Mouse (Mus musculus): ENCODE results near the gene Cnot11. TPM values are rescaled to one million over a fixed set of nuclear protein-coding genes. Genes with fewer than 3 reads are reported as not detected.

The Cnot11 gene
- polyA plus RNA-seq, 1 experiment from 2014 or later, result 33.5 TPM

GRCm38 (mm10) chr1:39564603-39565002 lies 29.8 kb downstream of the Cnot11 start:
- 41% methylated on average over 3 of the region's 3 CpGs for WGBS
- no peaks in the 10 kb centered on the region for H3K36me3 ChIP-seq (ENCODE audit: control insufficient read depth, insufficient read depth, low read length)
- H3K27me3 ChIP-seq (ENCODE audit: control insufficient read depth, insufficient read depth, low read length), result no peaks in the 10 kb centered on the region
- no peak overlapping the region for H3K4me3 ChIP-seq (ENCODE audit: low read depth, low read length)
- DNase-seq (ENCODE audit: low spot score) (peak; percentile 38), ATAC-seq (ENCODE audit: insufficient read depth, low FRiP score, low TSS enrichment) (peak; percentile 68)
- no peak overlapping the region for H3K9ac ChIP-seq (ENCODE audit: low read length)
- no peaks in the 10 kb centered on the region for H3K4me1 ChIP-seq (ENCODE audit: control insufficient read depth, insufficient read depth, low read length)
- H3K9me3 ChIP-seq (ENCODE audit: control insufficient read depth, low read length), result no peaks in the 10 kb centered on the region
- no peak overlapping the region for H3K27ac ChIP-seq (ENCODE audit: low read depth, low read length)
- H3K4me2 ChIP-seq (ENCODE audit: low read depth), result no peak overlapping the region

- DNase-seq (ENCODE audit: low spot score), result no peak
These were observed 33.3 kb downstream of the Cnot11 start for GRCm38 (mm10) chr1:39568079-39568478.

GRCm38 (mm10) chr1:39571653-39572052 lies 36.9 kb downstream of the Cnot11 start:
- Histone ChIP-seq H3K36me3 (ENCODE audit: control insufficient read depth, insufficient read depth, low read length) (no peaks in the 10 kb centered on the region), H3K9me3 (ENCODE audit: control insufficient read depth, low read length) (no peaks in the 10 kb centered on the region), H3K27me3 (ENCODE audit: control insufficient read depth, insufficient read depth, low read length) (no peaks in the 10 kb centered on the region), H3K4me1 (ENCODE audit: control insufficient read depth, insufficient read depth, low read length) (peaks cover 7% of the 10 kb centered on the region; the same call in 1 of the 2 replicates), H3K4me3 (ENCODE audit: low read depth, low read length) (no peak overlapping the region), H3K27ac (ENCODE audit: low read depth, low read length) (no peak overlapping the region), H3K9ac (ENCODE audit: low read length) (no peak overlapping the region), H3K4me2 (ENCODE audit: low read depth) (no peak overlapping the region)
- ATAC-seq (ENCODE audit: insufficient read depth, low FRiP score, low TSS enrichment), result no peak
- 78% methylated on average over 6 of the region's 6 CpGs for WGBS
- no peak for DNase-seq (ENCODE audit: low spot score)

More at GRCm38 (mm10) chr1:39568079-39568478, 33.3 kb downstream of the Cnot11 start:
- no peaks in the 10 kb centered on the region for H3K9me3 ChIP-seq (ENCODE audit: control insufficient read depth, low read length)
- H3K4me2 ChIP-seq (ENCODE audit: low read depth), result no peak overlapping the region
- no peaks in the 10 kb centered on the region for H3K27me3 ChIP-seq (ENCODE audit: control insufficient read depth, insufficient read depth, low read length)
- ATAC-seq (ENCODE audit: insufficient read depth, low FRiP score, low TSS enrichment), result no peak
- H3K4me1 ChIP-seq (ENCODE audit: control insufficient read depth, insufficient read depth, low read length), result no peaks in the 10 kb centered on the region
- H3K4me3 ChIP-seq (ENCODE audit: low read depth, low read length), result no peak overlapping the region
- no peak overlapping the region for H3K9ac ChIP-seq (ENCODE audit: low read length)
- H3K27ac ChIP-seq (ENCODE audit: low read depth, low read length), result no peak overlapping the region
- no peaks in the 10 kb centered on the region for H3K36me3 ChIP-seq (ENCODE audit: control insufficient read depth, insufficient read depth, low read length)

- Histone ChIP-seq H3K36me3 (ENCODE audit: control insufficient read depth, insufficient read depth, low read length) (no peaks in the 10 kb centered on the region), H3K9ac (ENCODE audit: low read length) (no peak overlapping the region), H3K27me3 (ENCODE audit: control insufficient read depth, insufficient read depth, low read length) (no peaks in the 10 kb centered on the region), H3K27ac (ENCODE audit: low read depth, low read length) (no peak overlapping the region), H3K4me1 (ENCODE audit: control insufficient read depth, insufficient read depth, low read length) (peaks cover 10% of the 10 kb centered on the region; the same call in 1 of the 2 replicates), H3K4me2 (ENCODE audit: low read depth) (no peak overlapping the region), H3K4me3 (ENCODE audit: low read depth, low read length) (no peak overlapping the region), H3K9me3 (ENCODE audit: control insufficient read depth, low read length) (no peaks in the 10 kb centered on the region)
- WGBS, result 93% methylated on average over 7 of the region's 7 CpGs
- DNase-seq (ENCODE audit: low spot score), result no peak
- ATAC-seq (ENCODE audit: insufficient read depth, low FRiP score, low TSS enrichment), result no peak
These were observed 39.1 kb downstream of the Cnot11 start for GRCm38 (mm10) chr1:39573890-39574289.

GRCm38 (mm10) chr1:39575778-39576375 lies 41.1 kb downstream of the Cnot11 start:
- WGBS, result 23% methylated on average over 8 of the region's 8 CpGs
- Histone ChIP-seq H3K27me3 (ENCODE audit: control insufficient read depth, insufficient read depth, low read length) (no peaks in the 10 kb centered on the region), H3K4me3 (ENCODE audit: low read depth, low read length) (peak overlapping the region; percentile 90), H3K27ac (ENCODE audit: low read depth, low read length) (no peak overlapping the region; the same call in 1 of the 2 replicates), H3K4me1 (ENCODE audit: control insufficient read depth, insufficient read depth, low read length) (peaks cover 10% of the 10 kb centered on the region; the same call in 1 of the 2 replicates), H3K9ac (ENCODE audit: low read length) (peak overlapping the region; percentile 92), H3K9me3 (ENCODE audit: control insufficient read depth, low read length) (no peaks in the 10 kb centered on the region), H3K36me3 (ENCODE audit: control insufficient read depth, insufficient read depth, low read length) (no peaks in the 10 kb centered on the region), H3K4me2 (ENCODE audit: low read depth) (peak overlapping the region; percentile 75)
- no peak for ATAC-seq (ENCODE audit: insufficient read depth, low FRiP score, low TSS enrichment)
- no peak for DNase-seq (ENCODE audit: low spot score)

GRCm38 (mm10) chr1:39576431-39577243 lies 41.8 kb downstream of the Cnot11 start:
- Histone ChIP-seq H3K9me3 (ENCODE audit: control insufficient read depth, low read length) (no peaks in the 10 kb centered on the region), H3K4me2 (ENCODE audit: low read depth) (peak overlapping the region; percentile 75), H3K4me3 (ENCODE audit: low read depth, low read length) (peak overlapping the region; percentile 90), H3K27ac (ENCODE audit: low read depth, low read length) (peak overlapping the region; percentile 97), H3K9ac (ENCODE audit: low read length) (peak overlapping the region; percentile 92), H3K36me3 (ENCODE audit: control insufficient read depth, insufficient read depth, low read length) (no peaks in the 10 kb centered on the region), H3K27me3 (ENCODE audit: control insufficient read depth, insufficient read depth, low read length) (no peaks in the 10 kb centered on the region), H3K4me1 (ENCODE audit: control insufficient read depth, insufficient read depth, low read length) (peaks cover 10% of the 10 kb centered on the region; the same call in 1 of the 2 replicates)
- under 1% methylated on average over 78 of the region's 88 CpGs for WGBS
- DNase-seq (ENCODE audit: low spot score) (peak; percentile 77), ATAC-seq (ENCODE audit: insufficient read depth, low FRiP score, low TSS enrichment) (peak; percentile 84)

- H3K9me3 ChIP-seq (ENCODE audit: control insufficient read depth, low read length), result no peaks in the 10 kb centered on the region
These were observed 42.5 kb downstream of the Cnot11 start, which contains the start of gene Rnf149 for GRCm38 (mm10) chr1:39577253-39577705. Gene Rnf149, minus strand, starts transcription at chr1:39577405.

GRCm38 (mm10) chr1:39578446-39578845 lies 43.7 kb downstream of the Cnot11 start:
- no peak overlapping the region for H3K4me2 ChIP-seq (ENCODE audit: low read depth)
- H3K4me3 ChIP-seq (ENCODE audit: low read depth, low read length), result no peak overlapping the region
- no peaks in the 10 kb centered on the region for H3K9me3 ChIP-seq (ENCODE audit: control insufficient read depth, low read length)
- H3K36me3 ChIP-seq (ENCODE audit: control insufficient read depth, insufficient read depth, low read length), result no peaks in the 10 kb centered on the region
- DNase-seq (ENCODE audit: low spot score) (no peak), ATAC-seq (ENCODE audit: insufficient read depth, low FRiP score, low TSS enrichment) (no peak)
- H3K27ac ChIP-seq (ENCODE audit: low read depth, low read length), result no peak overlapping the region
- WGBS, result 83% methylated on average over 5 of the region's 5 CpGs
- no peaks in the 10 kb centered on the region for H3K27me3 ChIP-seq (ENCODE audit: control insufficient read depth, insufficient read depth, low read length)
- H3K4me1 ChIP-seq (ENCODE audit: control insufficient read depth, insufficient read depth, low read length), result peaks cover 10% of the 10 kb centered on the region; the same call in 1 of the 2 replicates
- H3K9ac ChIP-seq (ENCODE audit: low read length), result no peak overlapping the region

More at GRCm38 (mm10) chr1:39577253-39577705, 42.5 kb downstream of the Cnot11 start, which contains the start of gene Rnf149:
- DNase-seq (ENCODE audit: low spot score) (peak; percentile 96), ATAC-seq (ENCODE audit: insufficient read depth, low FRiP score, low TSS enrichment) (peak; percentile 95)
- Histone ChIP-seq H3K4me3 (ENCODE audit: low read depth, low read length) (peak within 1 kb of the TSS; percentile 90), H3K9ac (ENCODE audit: low read length) (peak within 1 kb of the TSS; percentile 92), H3K27me3 (ENCODE audit: control insufficient read depth, insufficient read depth, low read length) (no peaks in the 10 kb centered on the region), H3K27ac (ENCODE audit: low read depth, low read length) (peak within 1 kb of the TSS; percentile 97), H3K4me1 (ENCODE audit: control insufficient read depth, insufficient read depth, low read length) (peaks cover 10% of the 10 kb centered on the region; the same call in 1 of the 2 replicates), H3K4me2 (ENCODE audit: low read depth) (peak within 1 kb of the TSS; percentile 75), H3K36me3 (ENCODE audit: control insufficient read depth, insufficient read depth, low read length) (no peaks in the 10 kb centered on the region)
- under 1% methylated on average over 49 of the region's 49 CpGs for WGBS

Data from neural tube, embryonic 11.5 days (tissue).